ENCODE assay signal across 8 mouse cellular contexts in genomic region chr1:150993162-150994064, GRCm38 (mm10). TPM values are rescaled to one million over a fixed set of nuclear protein-coding genes. Genes with fewer than 3 reads are reported as not detected.
DNase-seq lines count a peak whose midpoint lies in the region; ATAC-seq and TF ChIP-seq lines count a peak whose summit lies in the region.

Hmcn1 (minus strand) TSS chr1:150993435.

- H3K9ac ChIP-seq in hindbrain, postnatal 0 days (replicated peaks; ENCODE audit: low read length), result peak within 1 kb of the TSS; percentile 19
- H3K9ac ChIP-seq in liver, postnatal 0 days (replicated peaks), result peak within 1 kb of the TSS; percentile 56
- H3K9ac ChIP-seq in neural tube, embryonic 14.5 days (replicated peaks; ENCODE audit: low read depth, low read length), result peak within 1 kb of the TSS; percentile 42

- peak; percentile 18 to 20 for DNase-seq in cerebellum, postnatal 14 days
- DNase-seq in cerebellum, postnatal 36 days, result no peak
- DNase-seq in gastrocnemius, postnatal 14 days, result peak; percentile 61
- peak; percentile 50 for DNase-seq in hindbrain, postnatal 0 days (ENCODE audit: low spot score)
- DNase-seq in liver, postnatal 0 days, result peak; percentile 47
- peak; percentile 30 for DNase-seq in urinary bladder, adult 2 months (ENCODE audit: low spot score)

- no peak within 1 kb of the TSS for H3K4me3 ChIP-seq in bone marrow, adult 2 months (replicated peaks; ENCODE audit: control insufficient read depth, low read depth, low read length)
- H3K4me3 ChIP-seq in hindbrain, postnatal 0 days (ENCODE audit: low read length), result peak within 1 kb of the TSS; percentile 48
- peak within 1 kb of the TSS; percentile 51 for H3K4me3 ChIP-seq in liver, postnatal 0 days (ENCODE audit: low read depth, low read length)
- H3K4me3 ChIP-seq in neural tube, embryonic 14.5 days (ENCODE audit: low read depth, low read length), result peak within 1 kb of the TSS; percentile 43

- ATAC-seq in hindbrain, postnatal 0 days, result peak; percentile 86
- peak; percentile 50 for ATAC-seq in liver, postnatal 0 days
- peak; percentile 89 for ATAC-seq in neural tube, embryonic 14.5 days (ENCODE audit: low read depth)

- peak; percentile 27; the same call in 1 of the 2 replicates for TF ChIP-seq CTCF in bone marrow, adult 2 months (IDR thresholded peaks at IDR 0.05; ENCODE audit: control insufficient read depth, insufficient read depth, low read length)
- peak; percentile 46 for TF ChIP-seq CTCF in hindbrain, postnatal 0 days (IDR thresholded peaks at IDR 0.05; ENCODE audit: low read depth)
- TF ChIP-seq CTCF in liver, postnatal 0 days (IDR thresholded peaks at IDR 0.05; ENCODE audit: low read depth), result peak; percentile 62

- no peak for TF ChIP-seq POLR2A in bone marrow, adult 2 months (IDR thresholded peaks at IDR 0.05; ENCODE audit: borderline replicate concordance, control insufficient read depth, low read depth, low read length)

- H3K36me3 ChIP-seq in hindbrain, postnatal 0 days (ENCODE audit: insufficient read depth, low read length), result no peaks in the 10 kb centered on the region
- H3K36me3 ChIP-seq in liver, postnatal 0 days (replicated peaks; ENCODE audit: insufficient read depth, low read length), result no peaks in the 10 kb centered on the region
- H3K36me3 ChIP-seq in neural tube, embryonic 14.5 days (ENCODE audit: control insufficient read depth, insufficient read depth, low read length), result no peaks in the 10 kb centered on the region

- intact Hi-C loops in gastrocnemius, postnatal 14 days (cut with DNase I; ENCODE audit: low total_unique reads), result no loop called here

- peak within 1 kb of the TSS; percentile 94 for H3K4me2 ChIP-seq in hindbrain, postnatal 0 days (ENCODE audit: low read depth, low read length)
- peak within 1 kb of the TSS; percentile 74 for H3K4me2 ChIP-seq in liver, postnatal 0 days (ENCODE audit: low read depth, low read length)
- H3K4me2 ChIP-seq in neural tube, embryonic 14.5 days (ENCODE audit: low read depth, low read length), result peak within 1 kb of the TSS; percentile 94

- no peak within 1 kb of the TSS for H3K27ac ChIP-seq in bone marrow, adult 2 months (ENCODE audit: control insufficient read depth, insufficient read depth, low read depth, low read length, poor library complexity)
- H3K27ac ChIP-seq in hindbrain, postnatal 0 days, result no peak within 1 kb of the TSS
- peak within 1 kb of the TSS; percentile 26; the same call in 1 of the 2 replicates for H3K27ac ChIP-seq in liver, postnatal 0 days (ENCODE audit: low read depth)
- H3K27ac ChIP-seq in neural tube, embryonic 14.5 days (ENCODE audit: low read depth, low read length), result no peak within 1 kb of the TSS

- 2% methylated on average over 38 of the region's 38 CpGs for WGBS in bone marrow, adult 2 months
- WGBS in hindbrain, postnatal 0 days, result 1% methylated on average over 37 of the region's 38 CpGs
- WGBS in liver, postnatal 0 days (ENCODE audit: insufficient replicate concordance), result 1% methylated on average over 32 of the region's 38 CpGs
- under 1% methylated on average over 35 of the region's 38 CpGs for WGBS in neural tube, embryonic 14.5 days

- no peak for TF ChIP-seq EP300 in liver, postnatal 0 days (IDR thresholded peaks at IDR 0.05; ENCODE audit: low read depth)

- no peaks in the 10 kb centered on the region for H3K9me3 ChIP-seq in hindbrain, postnatal 0 days (ENCODE audit: low read length)
- no peaks in the 10 kb centered on the region for H3K9me3 ChIP-seq in liver, postnatal 0 days (ENCODE audit: low read length)
- no peaks in the 10 kb centered on the region for H3K9me3 ChIP-seq in neural tube, embryonic 14.5 days (ENCODE audit: control insufficient read depth, low read length)

- no peaks in the 10 kb centered on the region for H3K27me3 ChIP-seq in hindbrain, postnatal 0 days (ENCODE audit: insufficient read depth, low read length)
- peaks cover 7% of the 10 kb centered on the region for H3K27me3 ChIP-seq in liver, postnatal 0 days (ENCODE audit: insufficient read depth, low read length)
- 0 out of 2 replicates have a peak, but pooled peaks cover 3% of the 10 kb centered on the region for H3K27me3 ChIP-seq in neural tube, embryonic 14.5 days (ENCODE audit: control insufficient read depth, insufficient read depth, low read length)

- H3K4me1 ChIP-seq in bone marrow, adult 2 months (ENCODE audit: control insufficient read depth, insufficient read depth, low read length), result no peaks in the 10 kb centered on the region
- 0 out of 2 replicates have a peak, but pooled peaks cover 7% of the 10 kb centered on the region for H3K4me1 ChIP-seq in hindbrain, postnatal 0 days (ENCODE audit: insufficient read depth, low read length)
- H3K4me1 ChIP-seq in liver, postnatal 0 days (ENCODE audit: insufficient read depth), result peaks cover 4% of the 10 kb centered on the region; the same call in 1 of the 2 replicates
- peaks cover 15% of the 10 kb centered on the region for H3K4me1 ChIP-seq in neural tube, embryonic 14.5 days (ENCODE audit: control insufficient read depth, insufficient read depth, low read length)

RNA-seq across cellular contexts. Expression of gene Hmcn1, which starts in this region (rescaled TPM):
- 0.25 TPM in 1 of 2 replicates, not detected in the other for polyA plus RNA-seq in bone marrow, adult 2 months (2011; ENCODE audit: insufficient read depth, insufficient read length, low replicate concordance, missing spikeins)
- total RNA-seq in gastrocnemius, postnatal 14 days (2021), result 10 to 100 TPM in 1 of 2 experiments, 1 to 10 TPM in 1; 9.3 to 10.9 TPM
- total RNA-seq in hindbrain, postnatal 0 days (2014; rRNA removed), result 2.7 and 6.3 TPM in 2 replicates
- 0.80 and 1.2 TPM in 2 replicates for polyA plus RNA-seq in hindbrain, postnatal 0 days (2015; fragmentation: Nextera tagmentation; extraction: Ambion mirVana)
- 2.4 and 2.8 TPM in 2 replicates for polyA plus RNA-seq in liver, postnatal 0 days (2015; fragmentation: Nextera tagmentation; extraction: Ambion mirVana)
- 1.6 and 3.4 TPM in 2 replicates for polyA plus RNA-seq in neural tube, embryonic 14.5 days (2014; fragmentation: Nextera tagmentation; extraction: Ambion mirVana)
- polyA plus RNA-seq in urinary bladder, adult 2 months (2012; rRNA removed), result 10.2 and 11.1 TPM in 2 replicates

Comparison
In these comparisons a context has a peak if more than half of its experiments do, and no peak if none do; other contexts are left out.
1. DNase-seq: peak in cerebellum, postnatal 14 days (2 of 2), gastrocnemius, postnatal 14 days (single experiment), hindbrain, postnatal 0 days (single experiment), liver, postnatal 0 days (single experiment) and urinary bladder, adult 2 months (single experiment); none in cerebellum, postnatal 36 days (0 of 2).
2. Peak in every context shown above with its lines, with median percentiles within 50 percentile points of each other: CTCF ChIP-seq, ATAC-seq, H3K4me2 ChIP-seq and H3K9ac ChIP-seq.